Mouse (Mus musculus) kidney, adult 2 months (tissue): ENCODE measurements at regions not wholly inside any gene's neighbourhood (a gene's known extent, or its start where the extent isn't known, plus 50 kb on each side); places are given as distances from the start of the nearest gene placed in this dataset.

ENCODE experiments used
- CTCF ChIP-seq: fragments of 200-500 bp; conservative IDR thresholded peaks from 2 replicates; pipeline ENCODE4 v1.5.1; 2011; ENCODE audit warnings: low read depth, mild to moderate bottlenecking, control low read depth, low read length, moderate library complexity, mixed read lengths; ENCODE audit not compliant: insufficient read depth, insufficient read length
- POLR2A ChIP-seq: fragments of 200-500 bp; IDR thresholded peaks from one replicate; pipeline ENCODE4 v1.6.1; 2011; ENCODE audit warnings: low read depth, low read length, control low read depth

GRCm38 (mm10) chr14:67569744-67570322, 1560.8 kb upstream of the Gulo start:
- TF ChIP-seq CTCF (no peak), POLR2A (no peak)
